Mouse (Mus musculus) liver, embryonic 14.5 days (tissue): ENCODE measurements around the gene Cops8.

Source experiments
- CTCF ChIP-seq: IDR thresholded peaks from 2 replicates; pipeline ENCODE4 v1.5.1; 2016; ENCODE audit warnings: antibody characterized with exemption, low read depth, control low read depth
- EP300 ChIP-seq: IDR thresholded peaks from 2 replicates; pipeline ENCODE4 v1.6.1; 2016; ENCODE audit warnings: antibody characterized with exemption, low read depth

DNA sequence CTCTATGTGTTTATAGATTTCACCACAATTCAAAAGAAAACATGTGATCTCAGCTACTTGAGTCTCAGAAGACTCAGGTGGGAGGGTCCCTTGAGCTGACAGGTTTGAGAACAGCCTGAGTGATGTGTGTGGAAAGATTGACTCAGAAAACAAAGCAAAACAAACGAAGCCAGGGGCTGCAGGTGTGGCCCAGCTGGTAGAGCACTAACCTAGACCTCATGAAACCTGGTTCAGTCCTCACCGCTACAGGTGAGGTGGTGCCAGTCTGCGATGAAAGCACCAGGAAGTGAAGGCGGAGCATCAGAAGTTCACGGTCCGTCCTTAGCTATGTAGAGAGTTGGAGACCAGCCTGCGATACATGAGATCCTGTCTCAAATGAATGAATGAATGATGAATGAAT is 57.4 kb downstream of the Cops8 start:
- no peak for TF ChIP-seq CTCF
- TF ChIP-seq EP300: no peak
